Mouse (Mus musculus) kidney, embryonic 16.5 days (tissue): ENCODE measurements around the gene Pde6d. TPM values are rescaled to one million over a fixed set of nuclear protein-coding genes. Genes with fewer than 3 reads are reported as not detected.
A peak's percentile ranks its signal among the peaks of the same experiment; 100 is the strongest.

Source experiments
- ATAC-seq: fragments of 200-750 bp; cut with Nextera tagmentation; 2 replicates; pipeline ENCODE4 v1.8.0; 2017; ENCODE audit warnings: moderate TSS enrichment; ENCODE audit not compliant: low FRiP score, low TSS enrichment
- H3K27ac ChIP-seq: fragments of 300-500 bp; sonication (generic); 2 replicates; pipeline ENCODE4 v1.5.1; 2014; ENCODE audit warnings: low read length
- H3K27me3 ChIP-seq: fragments of 300-500 bp; sonication (generic); 2 replicates; pipeline ENCODE4 v1.6.1; 2014; ENCODE audit warnings: low read length, control low read depth, mixed read lengths; ENCODE audit not compliant: insufficient read depth
- H3K36me3 ChIP-seq: fragments of 300-500 bp; sonication (generic); 2 replicates; pipeline ENCODE4 v1.6.1; 2014; ENCODE audit warnings: low read length, control low read depth, mixed read lengths; ENCODE audit not compliant: insufficient read depth
- H3K4me1 ChIP-seq: fragments of 300-500 bp; sonication (generic); 2 replicates; pipeline ENCODE4 v1.6.1; 2014; ENCODE audit warnings: low read length, control low read depth, mixed read lengths; ENCODE audit not compliant: insufficient read depth
- H3K4me2 ChIP-seq: fragments of 300-500 bp; sonication (generic); replicated peaks from 2 replicates; pipeline ENCODE4 v1.6.1; 2014; ENCODE audit warnings: low read depth, low read length
- H3K4me3 ChIP-seq: fragments of 300-500 bp; sonication (generic); 2 replicates; pipeline ENCODE4 v1.5.1; 2014; ENCODE audit warnings: mild to moderate bottlenecking, low read length
- H3K9ac ChIP-seq: fragments of 300-500 bp; sonication (generic); replicated peaks from 2 replicates; pipeline ENCODE4 v1.6.1; 2014; ENCODE audit warnings: low read length
- H3K9me3 ChIP-seq: fragments of 300-500 bp; sonication (generic); 2 replicates; pipeline ENCODE4 v1.6.1; 2016; ENCODE audit warnings: low read length, control low read depth
- WGBS: fragments of 180-500 bp; shearing (Covaris S2); extraction: QIAGEN DNeasy Blood & Tissue Kit; methylation state at CpG from one replicate; pipeline ENCODE4 v1.1.7; 2014; 5-methylcytosine and 5-hydroxymethylcytosine counted together
- polyA plus RNA-seq: library from polyadenylated mRNA; unstranded; fragments of >200 nt; fragmentation: Nextera tagmentation; extraction: Ambion mirVana; gene quantifications from 2 replicates; pipeline ENCODE4 v1.2.1, GENCODE M21; 2015

The Pde6d gene
- polyA plus RNA-seq, 1 experiment from 2014 or later = 50.9 TPM

GRCm38 (mm10) chr1:86500681-86501080 is 81.7 kb downstream of the Pde6d start:
- H3K4me1 ChIP-seq = peaks cover 74% of the 10 kb centered on the region
- no peaks in the 10 kb centered on the region for H3K27me3 ChIP-seq
- H3K27ac ChIP-seq = peak overlapping the region; percentile 54; the same call in 1 of the 2 replicates
- 66% methylated on average over 4 of the region's 4 CpGs for WGBS
- no peaks in the 10 kb centered on the region for H3K36me3 ChIP-seq
- no peak overlapping the region for H3K4me3 ChIP-seq
- H3K4me2 ChIP-seq = no peak overlapping the region
- H3K9ac ChIP-seq = no peak overlapping the region
- no peak for ATAC-seq
- H3K9me3 ChIP-seq = no peaks in the 10 kb centered on the region

GRCm38 (mm10) chr1:86499903-86500302 is 82.5 kb downstream of the Pde6d start:
- Histone ChIP-seq H3K36me3 (no peaks in the 10 kb centered on the region), H3K4me2 (no peak overlapping the region), H3K27me3 (no peaks in the 10 kb centered on the region), H3K27ac (peak overlapping the region; percentile 16; the same call in 1 of the 2 replicates), H3K4me3 (no peak overlapping the region), H3K4me1 (peaks cover 66% of the 10 kb centered on the region), H3K9ac (peak overlapping the region; percentile 46; the same call in 1 of the 2 replicates), H3K9me3 (no peaks in the 10 kb centered on the region)
- 27% methylated on average over 3 of the region's 3 CpGs for WGBS
- no peak for ATAC-seq

- Histone ChIP-seq H3K4me3 (no peak overlapping the region), H3K4me2 (no peak overlapping the region), H3K36me3 (no peaks in the 10 kb centered on the region), H3K9me3 (no peaks in the 10 kb centered on the region), H3K27me3 (no peaks in the 10 kb centered on the region), H3K9ac (peak overlapping the region; percentile 54), H3K4me1 (peaks cover 58% of the 10 kb centered on the region), H3K27ac (peak overlapping the region; percentile 96)
- no peak for ATAC-seq
- WGBS = 59% methylated on average over 1 of the region's 1 CpGs
Measured at GRCm38 (mm10) chr1:86498611-86499010, 83.8 kb downstream of the Pde6d start.

DNA sequence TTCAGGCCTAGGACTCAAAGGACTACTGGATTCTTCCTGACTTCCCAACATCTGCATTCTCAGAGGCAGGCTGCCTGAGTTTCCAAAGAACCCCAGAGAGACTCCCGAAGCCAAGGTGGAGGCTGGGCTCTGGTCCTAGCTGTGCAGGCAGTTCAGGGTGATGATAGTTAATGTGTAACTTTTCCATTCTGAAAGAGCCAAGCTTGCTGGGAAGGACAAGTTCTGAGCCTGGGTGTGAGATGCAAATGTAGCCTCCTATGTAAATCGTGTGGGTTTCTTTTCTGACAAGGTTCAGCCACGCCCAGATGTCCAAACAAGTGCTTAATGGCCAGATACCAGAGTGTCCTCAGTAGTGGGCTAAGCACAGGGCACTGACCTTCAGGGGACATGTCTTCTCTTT is 84.4 kb downstream of the Pde6d start:
- Histone ChIP-seq H3K4me2 (no peak overlapping the region), H3K27me3 (no peaks in the 10 kb centered on the region), H3K9ac (peak overlapping the region; percentile 54), H3K4me3 (no peak overlapping the region), H3K9me3 (no peaks in the 10 kb centered on the region), H3K36me3 (no peaks in the 10 kb centered on the region), H3K4me1 (peaks cover 52% of the 10 kb centered on the region), H3K27ac (peak overlapping the region; percentile 96)
- WGBS = 50% methylated on average over 3 of the region's 3 CpGs
- peak; percentile 46 for ATAC-seq

- Histone ChIP-seq H3K36me3 (no peaks in the 10 kb centered on the region), H3K9me3 (no peaks in the 10 kb centered on the region), H3K4me3 (no peak overlapping the region), H3K4me1 (peaks cover 50% of the 10 kb centered on the region), H3K27ac (peak overlapping the region; percentile 96), H3K4me2 (no peak overlapping the region), H3K27me3 (no peaks in the 10 kb centered on the region), H3K9ac (peak overlapping the region; percentile 18)
- no peak for ATAC-seq
- 74% methylated on average over 5 of the region's 5 CpGs for WGBS
Measured at GRCm38 (mm10) chr1:86497361-86497760, 85.1 kb downstream of the Pde6d start.

GRCm38 (mm10) chr1:86496340-86496739 is 86.1 kb downstream of the Pde6d start:
- Histone ChIP-seq H3K27ac (no peak overlapping the region; the same call in none of the 2 replicates), H3K4me1 (peaks cover 49% of the 10 kb centered on the region)
- 88% methylated on average over 4 of the region's 4 CpGs for WGBS

GRCm38 (mm10) chr1:86493783-86494182 is 88.6 kb downstream of the Pde6d start:
- 67% methylated on average over 3 of the region's 3 CpGs for WGBS
- 0 out of 2 replicates have a peak overlapping the region, but pooled peaks have one; percentile 21 for H3K27ac ChIP-seq
- no peak for ATAC-seq
- no peaks in the 10 kb centered on the region for H3K36me3 ChIP-seq
- H3K27me3 ChIP-seq = no peaks in the 10 kb centered on the region
- H3K4me1 ChIP-seq = peaks cover 49% of the 10 kb centered on the region
- H3K4me3 ChIP-seq = no peak overlapping the region
- no peak overlapping the region for H3K9ac ChIP-seq
- no peak overlapping the region for H3K4me2 ChIP-seq
- no peaks in the 10 kb centered on the region for H3K9me3 ChIP-seq

More at GRCm38 (mm10) chr1:86496340-86496739, 86.1 kb downstream of the Pde6d start:
- H3K4me3 ChIP-seq = no peak overlapping the region
- no peak overlapping the region for H3K9ac ChIP-seq
- no peak overlapping the region for H3K4me2 ChIP-seq
- H3K36me3 ChIP-seq = no peaks in the 10 kb centered on the region
- ATAC-seq = no peak
- no peaks in the 10 kb centered on the region for H3K9me3 ChIP-seq
- no peaks in the 10 kb centered on the region for H3K27me3 ChIP-seq

Other genes with a start within 250 kb of the Pde6d start
- gene Ncl, start 223.2 kb downstream of the Pde6d start, polyA plus RNA-seq = 432 and 504 TPM in 2 replicates
- 0.12 TPM in 1 of 2 replicates, not detected in the other for gene Nmur1, start 156.4 kb downstream of the Pde6d start, polyA plus RNA-seq
- gene Tex44, start 156.3 kb downstream of the Pde6d start, polyA plus RNA-seq = not detected in 2 replicates
- gene Ptma, start 55.9 kb downstream of the Pde6d start, polyA plus RNA-seq = 2,279 and 2,662 TPM in 2 replicates
- 45.4 and 47.6 TPM in 2 replicates for gene Cops7b, start 275 bp upstream of the Pde6d start, polyA plus RNA-seq
- gene Nppc, start 87.9 kb upstream of the Pde6d start, polyA plus RNA-seq = 3.0 and 3.6 TPM in 2 replicates
- 30.8 and 33.1 TPM in 2 replicates for gene Dis3l2, start 121.2 kb upstream of the Pde6d start, polyA plus RNA-seq